Mouse (Mus musculus): ENCODE measurements around the gene Camk2b.

Gene Camk2b

GRCm38 (mm10) chr11:6050066-6050560 is 16.0 kb downstream of the Camk2b start:
- no peak for DNase-seq (ENCODE audit: low spot score)

GRCm38 (mm10) chr11:6048208-6048607 is 18.0 kb downstream of the Camk2b start:
- DNase-seq (ENCODE audit: low spot score) = no peak

- DNase-seq (ENCODE audit: low spot score) = no peak
Measured at GRCm38 (mm10) chr11:6038929-6039328, 27.2 kb downstream of the Camk2b start.

GRCm38 (mm10) chr11:6037686-6038085 is 28.5 kb downstream of the Camk2b start:
- DNase-seq (ENCODE audit: low spot score) = no peak

- DNase-seq (ENCODE audit: low spot score) = no peak
Measured at GRCm38 (mm10) chr11:6037198-6037597, 29.0 kb downstream of the Camk2b start.

- no peak for DNase-seq (ENCODE audit: low spot score)
Measured at GRCm38 (mm10) chr11:6036477-6036876, 29.7 kb downstream of the Camk2b start.

GRCm38 (mm10) chr11:6035521-6035920 is 30.6 kb downstream of the Camk2b start:
- DNase-seq (ENCODE audit: low spot score) = no peak

GRCm38 (mm10) chr11:6034740-6035139 is 31.4 kb downstream of the Camk2b start:
- DNase-seq (ENCODE audit: low spot score) = no peak

GRCm38 (mm10) chr11:6033801-6034200 is 32.4 kb downstream of the Camk2b start:
- no peak for DNase-seq (ENCODE audit: low spot score)

- peak; percentile 68 for DNase-seq (ENCODE audit: low spot score)
Measured at GRCm38 (mm10) chr11:6033147-6033546, 33.0 kb downstream of the Camk2b start.

GRCm38 (mm10) chr11:6030650-6031049 is 35.5 kb downstream of the Camk2b start:
- DNase-seq (ENCODE audit: low spot score) = peak; percentile 71

- no peak for DNase-seq (ENCODE audit: low spot score)
Measured at GRCm38 (mm10) chr11:6029790-6030189, 36.4 kb downstream of the Camk2b start.

GRCm38 (mm10) chr11:6028911-6029310 is 37.3 kb downstream of the Camk2b start:
- no peak for DNase-seq (ENCODE audit: low spot score)

GRCm38 (mm10) chr11:6026361-6026760 is 39.8 kb downstream of the Camk2b start:
- peak; percentile 43 for DNase-seq (ENCODE audit: low spot score)

GRCm38 (mm10) chr11:6024923-6025652 is 41.1 kb downstream of the Camk2b start:
- peak; percentile 36 for DNase-seq (ENCODE audit: low spot score)

- no peak for DNase-seq (ENCODE audit: low spot score)
Measured at GRCm38 (mm10) chr11:6020897-6021839, 45.0 kb downstream of the Camk2b start.

GRCm38 (mm10) chr11:6020360-6020759 is 45.8 kb downstream of the Camk2b start:
- no peak for DNase-seq (ENCODE audit: low spot score)

- DNase-seq (ENCODE audit: low spot score) = no peak
Measured at GRCm38 (mm10) chr11:6018218-6019010, 47.7 kb downstream of the Camk2b start.

- no peak for DNase-seq (ENCODE audit: low spot score)
Measured at GRCm38 (mm10) chr11:6017484-6018140, 48.5 kb downstream of the Camk2b start.

GRCm38 (mm10) chr11:6016797-6017395 is 49.3 kb downstream of the Camk2b start:
- DNase-seq (ENCODE audit: low spot score) = no peak

GRCm38 (mm10) chr11:6016368-6016767 is 49.8 kb downstream of the Camk2b start:
- peak; percentile 64 for DNase-seq (ENCODE audit: low spot score)
